Mouse (Mus musculus): ENCODE data around the gene Fam111a. TPM values are rescaled to one million over a fixed set of nuclear protein-coding genes. Genes with fewer than 3 reads are reported as not detected.

Gene Fam111a
- polyA plus RNA-seq, 1 experiment from 2014 or later: 6.2 TPM

- H3K36me3 ChIP-seq (ENCODE audit: control insufficient read depth, insufficient read depth, low read length): no peaks in the 10 kb centered on the region
- peak overlapping the region; percentile 78 for H3K4me3 ChIP-seq (ENCODE audit: low read length)
- H3K27ac ChIP-seq (ENCODE audit: low read depth, low read length): peak overlapping the region; percentile 89
- no peaks in the 10 kb centered on the region for H3K9me3 ChIP-seq (ENCODE audit: control insufficient read depth, low read length)
- 18% methylated on average over 23 of the region's 23 CpGs for WGBS
- H3K4me1 ChIP-seq (ENCODE audit: control insufficient read depth, insufficient read depth, low read depth, low read length): peaks cover 6% of the 10 kb centered on the region; the same call in 1 of the 2 replicates
- no peaks in the 10 kb centered on the region for H3K27me3 ChIP-seq (replicated peaks; ENCODE audit: control insufficient read depth, insufficient read depth, low read length)
- peak overlapping the region; percentile 80 for H3K9ac ChIP-seq (ENCODE audit: low read depth, low read length)
- peak overlapping the region; percentile 77 for H3K4me2 ChIP-seq (ENCODE audit: low read length)
- peak; percentile 64 for ATAC-seq
These were observed 50.9 kb downstream of the Fam111a start for GRCm38 (mm10) chr19:12596290-12597072.

- Histone ChIP-seq H3K9me3 (ENCODE audit: control insufficient read depth, low read length) (no peaks in the 10 kb centered on the region), H3K27ac (ENCODE audit: low read depth, low read length) (peak overlapping the region; percentile 89; the same call in 1 of the 2 replicates), H3K9ac (ENCODE audit: low read depth, low read length) (peak overlapping the region; percentile 80), H3K4me1 (ENCODE audit: control insufficient read depth, insufficient read depth, low read depth, low read length) (peaks cover 6% of the 10 kb centered on the region; the same call in 1 of the 2 replicates), H3K4me2 (ENCODE audit: low read length) (peak overlapping the region; percentile 77), H3K4me3 (ENCODE audit: low read length) (peak overlapping the region; percentile 78), H3K36me3 (ENCODE audit: control insufficient read depth, insufficient read depth, low read length) (no peaks in the 10 kb centered on the region), H3K27me3 (replicated peaks; ENCODE audit: control insufficient read depth, insufficient read depth, low read length) (no peaks in the 10 kb centered on the region)
- WGBS: 54% methylated on average over 3 of the region's 3 CpGs
- peak; percentile 8; the same call in 1 of the 2 replicates for ATAC-seq
These were observed 51.5 kb downstream of the Fam111a start for GRCm38 (mm10) chr19:12597073-12597405.

- Histone ChIP-seq H3K9ac (ENCODE audit: low read depth, low read length) (no peak overlapping the region), H3K4me2 (ENCODE audit: low read length) (no peak overlapping the region), H3K36me3 (ENCODE audit: control insufficient read depth, insufficient read depth, low read length) (no peaks in the 10 kb centered on the region), H3K4me3 (ENCODE audit: low read length) (no peak overlapping the region), H3K27me3 (replicated peaks; ENCODE audit: control insufficient read depth, insufficient read depth, low read length) (no peaks in the 10 kb centered on the region), H3K4me1 (ENCODE audit: control insufficient read depth, insufficient read depth, low read depth, low read length) (peaks cover 6% of the 10 kb centered on the region; the same call in 1 of the 2 replicates), H3K27ac (ENCODE audit: low read depth, low read length) (no peak overlapping the region), H3K9me3 (ENCODE audit: control insufficient read depth, low read length) (no peaks in the 10 kb centered on the region)
- 78% methylated on average over 3 of the region's 3 CpGs for WGBS
- ATAC-seq: no peak
These were observed 53.1 kb downstream of the Fam111a start for GRCm38 (mm10) chr19:12598674-12599073.

- no peak within 1 kb of the TSS for H3K27ac ChIP-seq (ENCODE audit: low read depth, low read length)
- H3K27me3 ChIP-seq (replicated peaks; ENCODE audit: control insufficient read depth, insufficient read depth, low read length): no peaks in the 10 kb centered on the region
- H3K36me3 ChIP-seq (ENCODE audit: control insufficient read depth, insufficient read depth, low read length): no peaks in the 10 kb centered on the region
- peaks cover 6% of the 10 kb centered on the region; the same call in 1 of the 2 replicates for H3K4me1 ChIP-seq (ENCODE audit: control insufficient read depth, insufficient read depth, low read depth, low read length)
- H3K4me3 ChIP-seq (ENCODE audit: low read length): no peak within 1 kb of the TSS
- no peak for ATAC-seq
- H3K9me3 ChIP-seq (ENCODE audit: control insufficient read depth, low read length): no peaks in the 10 kb centered on the region
- no peak within 1 kb of the TSS for H3K4me2 ChIP-seq (ENCODE audit: low read length)
- WGBS: 61% methylated on average over 1 of the region's 1 CpGs
- H3K9ac ChIP-seq (ENCODE audit: low read depth, low read length): no peak within 1 kb of the TSS
These were observed 54.1 kb downstream of the Fam111a start, which contains the start of gene Gm4952 for GRCm38 (mm10) chr19:12599674-12600073. Gene Gm4952 (plus strand): TSS chr19:12599974.

- no peaks in the 10 kb centered on the region for H3K36me3 ChIP-seq (ENCODE audit: control insufficient read depth, insufficient read depth, low read length)
- no peak overlapping the region for H3K27ac ChIP-seq (ENCODE audit: low read depth, low read length)
- ATAC-seq: no peak
- H3K4me1 ChIP-seq (ENCODE audit: control insufficient read depth, insufficient read depth, low read depth, low read length): peaks cover 6% of the 10 kb centered on the region; the same call in 1 of the 2 replicates
- WGBS: 30% methylated on average over 2 of the region's 2 CpGs
- no peak overlapping the region for H3K4me2 ChIP-seq (ENCODE audit: low read length)
- H3K27me3 ChIP-seq (replicated peaks; ENCODE audit: control insufficient read depth, insufficient read depth, low read length): no peaks in the 10 kb centered on the region
- no peaks in the 10 kb centered on the region for H3K9me3 ChIP-seq (ENCODE audit: control insufficient read depth, low read length)
- H3K9ac ChIP-seq (ENCODE audit: low read depth, low read length): no peak overlapping the region
- H3K4me3 ChIP-seq (ENCODE audit: low read length): no peak overlapping the region
These were observed 55.3 kb downstream of the Fam111a start for GRCm38 (mm10) chr19:12600684-12601480.

GRCm38 (mm10) chr19:12608336-12608735 lies 62.8 kb downstream of the Fam111a start:
- Histone ChIP-seq H3K9ac (ENCODE audit: low read depth, low read length) (no peak overlapping the region), H3K36me3 (ENCODE audit: control insufficient read depth, insufficient read depth, low read length) (no peaks in the 10 kb centered on the region), H3K4me1 (ENCODE audit: control insufficient read depth, insufficient read depth, low read depth, low read length) (no peaks in the 10 kb centered on the region), H3K4me2 (ENCODE audit: low read length) (no peak overlapping the region), H3K27me3 (replicated peaks; ENCODE audit: control insufficient read depth, insufficient read depth, low read length) (no peaks in the 10 kb centered on the region), H3K4me3 (ENCODE audit: low read length) (no peak overlapping the region), H3K9me3 (ENCODE audit: control insufficient read depth, low read length) (no peaks in the 10 kb centered on the region), H3K27ac (ENCODE audit: low read depth, low read length) (no peak overlapping the region)
- ATAC-seq: no peak

GRCm38 (mm10) chr19:12613646-12614045 lies 68.1 kb downstream of the Fam111a start:
- WGBS: 83% methylated on average over 1 of the region's 1 CpGs
- H3K4me1 ChIP-seq (ENCODE audit: control insufficient read depth, insufficient read depth, low read depth, low read length): no peaks in the 10 kb centered on the region
- H3K27ac ChIP-seq (ENCODE audit: low read depth, low read length): no peak overlapping the region
- no peaks in the 10 kb centered on the region for H3K9me3 ChIP-seq (ENCODE audit: control insufficient read depth, low read length)
- no peaks in the 10 kb centered on the region for H3K36me3 ChIP-seq (ENCODE audit: control insufficient read depth, insufficient read depth, low read length)
- no peak overlapping the region for H3K4me3 ChIP-seq (ENCODE audit: low read length)
- ATAC-seq: no peak
- no peak overlapping the region for H3K9ac ChIP-seq (ENCODE audit: low read depth, low read length)
- no peaks in the 10 kb centered on the region for H3K27me3 ChIP-seq (replicated peaks; ENCODE audit: control insufficient read depth, insufficient read depth, low read length)
- no peak overlapping the region for H3K4me2 ChIP-seq (ENCODE audit: low read length)

GRCm38 (mm10) chr19:12633176-12633575 lies 87.6 kb downstream of the Fam111a start, which contains the start of gene Glyat:
Gene Glyat (plus strand): TSS chr19:12633308.
- WGBS: 82% methylated on average over 4 of the region's 4 CpGs
- Histone ChIP-seq H3K4me2 (ENCODE audit: low read length) (no peak within 1 kb of the TSS), H3K27me3 (replicated peaks; ENCODE audit: control insufficient read depth, insufficient read depth, low read length) (no peaks in the 10 kb centered on the region), H3K36me3 (ENCODE audit: control insufficient read depth, insufficient read depth, low read length) (no peaks in the 10 kb centered on the region), H3K4me1 (ENCODE audit: control insufficient read depth, insufficient read depth, low read depth, low read length) (no peaks in the 10 kb centered on the region), H3K9ac (ENCODE audit: low read depth, low read length) (no peak within 1 kb of the TSS), H3K4me3 (ENCODE audit: low read length) (no peak within 1 kb of the TSS), H3K9me3 (ENCODE audit: control insufficient read depth, low read length) (no peaks in the 10 kb centered on the region), H3K27ac (ENCODE audit: low read depth, low read length) (no peak within 1 kb of the TSS)
- ATAC-seq: no peak

- H3K4me1 ChIP-seq (ENCODE audit: control insufficient read depth, insufficient read depth, low read depth, low read length): no peaks in the 10 kb centered on the region
- no peak overlapping the region for H3K4me2 ChIP-seq (ENCODE audit: low read length)
- no peak for ATAC-seq
- no peaks in the 10 kb centered on the region for H3K36me3 ChIP-seq (ENCODE audit: control insufficient read depth, insufficient read depth, low read length)
- H3K9ac ChIP-seq (ENCODE audit: low read depth, low read length): no peak overlapping the region
- no peak overlapping the region for H3K27ac ChIP-seq (ENCODE audit: low read depth, low read length)
- WGBS: 92% methylated on average over 3 of the region's 3 CpGs
- no peaks in the 10 kb centered on the region for H3K9me3 ChIP-seq (ENCODE audit: control insufficient read depth, low read length)
- no peak overlapping the region for H3K4me3 ChIP-seq (ENCODE audit: low read length)
- H3K27me3 ChIP-seq (replicated peaks; ENCODE audit: control insufficient read depth, insufficient read depth, low read length): no peaks in the 10 kb centered on the region
These were observed 88.7 kb downstream of the Fam111a start for GRCm38 (mm10) chr19:12634259-12634658.
